Mouse (Mus musculus) E14TG2a.4 (cell line): ENCODE results near the gene Aida.

Source experiments
- CTCF ChIP-seq: conservative IDR thresholded peaks from 2 replicates; pipeline ENCODE4 v1.5.1; 2014; ENCODE audit warnings: low read length
- NANOG ChIP-seq: IDR thresholded peaks from 2 replicates; pipeline ENCODE4 v1.6.1; 2014; ENCODE audit warnings: borderline replicate concordance, low read length, mixed read lengths
- POU5F1 ChIP-seq: IDR thresholded peaks from 2 replicates; pipeline ENCODE4 v1.6.1; 2014; ENCODE audit warnings: low read length, borderline replicate concordance

- TF ChIP-seq CTCF (no peak), POU5F1 (no peak), NANOG (no peak)
These were observed 22.0 kb upstream of the Aida start for GRCm38 (mm10) chr1:183274385-183274784.
